Mouse (Mus musculus): ENCODE data around the gene Hells. TPM values are rescaled to one million over a fixed set of nuclear protein-coding genes. Genes with fewer than 3 reads are reported as not detected.
A peak's percentile ranks its signal among the peaks of the same experiment; 100 is the strongest.

Hells gene
- total RNA-seq, 1 experiment, result 190 TPM

DNA sequence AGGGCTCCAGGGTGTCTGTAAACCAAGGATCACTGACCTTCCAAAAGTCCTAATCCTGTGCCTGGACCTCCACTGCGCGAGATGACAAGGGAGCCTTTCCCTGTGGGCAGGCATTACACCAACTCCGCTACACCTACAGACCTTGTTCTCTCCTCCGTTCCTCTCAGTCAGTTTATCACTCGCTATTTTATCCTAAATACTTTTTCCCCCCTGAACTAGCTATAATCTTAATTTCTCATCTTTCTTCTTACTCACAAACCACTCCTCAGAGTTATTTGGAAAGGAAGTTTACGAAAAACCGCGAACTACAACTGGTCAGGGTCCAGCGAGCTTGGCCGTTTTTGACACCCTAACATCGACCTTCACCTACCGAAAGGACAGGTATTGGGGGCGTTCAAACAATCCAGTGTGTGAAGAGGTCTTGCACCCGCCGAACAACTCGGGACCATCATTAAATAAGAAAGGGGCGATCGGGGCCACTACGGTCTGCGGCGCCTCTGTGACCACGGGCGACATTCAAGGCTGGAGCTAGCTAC is 395 bp upstream of the Hells start:
- Histone ChIP-seq H3K9ac (ENCODE audit: insufficient read depth, low read depth, low read length, poor library complexity, severe bottlenecking) (peak overlapping the region; percentile 88), H3K36me3 (ENCODE audit: control insufficient read depth, insufficient read depth, low read length, poor library complexity, severe bottlenecking) (peaks cover 13% of the 10 kb centered on the region), H3K9me3 (ENCODE audit: control insufficient read depth, insufficient read depth, low read depth, low read length) (no peaks in the 10 kb centered on the region), H3K4me3 (ENCODE audit: insufficient read depth in 1 of 2, low read depth in 1 of 2, low read length in 2 of 2, poor library complexity in 1 of 2, severe bottlenecking in 1 of 2) (peak overlapping the region; percentile 89 to 93), H3K27ac (ENCODE audit: insufficient read depth, low read depth, low read length, poor library complexity, severe bottlenecking) (peak overlapping the region; percentile 65), H3K4me1 (ENCODE audit: control insufficient read depth in 2 of 2, insufficient read depth in 2 of 2, low read length in 2 of 2, poor library complexity in 1 of 2) (peaks cover 6 to 8% of the 10 kb centered on the region in 2 experiments)
- no peak for DNase-seq (ENCODE audit: low read depth, low spot score)
- in situ Hi-C loops (cut with MboI; ENCODE audit: low sequenced_read_pairs in 2 of 2, unreplicated experiment in 2 of 2), result no loop called here
- TF ChIP-seq MAFK (IDR thresholded peaks at IDR 0.05; ENCODE audit: insufficient read depth, low read depth, low read length), result no peak
- no peak for TF ChIP-seq ZC3H11A (IDR thresholded peaks at IDR 0.05; ENCODE audit: borderline replicate concordance, low read depth, low read length)
- no peak for TF ChIP-seq HCFC1 (IDR thresholded peaks at IDR 0.05; ENCODE audit: borderline replicate concordance, insufficient read depth, low read length)
- TF ChIP-seq ZNF384 (IDR thresholded peaks at IDR 0.05; ENCODE audit: low read depth, low read length), result no peak
- no peak for TF ChIP-seq CHD2 (IDR thresholded peaks at IDR 0.05; ENCODE audit: low read depth, low read length)

DNA sequence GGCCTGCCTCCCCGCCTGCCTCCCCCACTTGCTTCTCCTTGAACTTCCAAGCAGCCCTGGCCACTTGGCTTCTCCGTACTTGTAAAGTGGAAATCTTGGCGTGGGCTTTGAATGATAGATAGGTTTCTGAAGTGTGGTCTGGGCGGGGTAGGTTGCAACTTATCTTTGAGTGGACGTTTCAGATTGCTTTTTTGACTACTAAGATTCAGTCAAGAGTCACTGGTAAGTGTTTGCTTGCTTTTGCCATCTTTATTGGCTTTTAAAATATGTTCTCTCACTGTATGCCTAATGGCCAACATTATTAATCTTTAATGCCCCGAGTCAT is 813 bp downstream of the Hells start:
- TF ChIP-seq ZNF384 (IDR thresholded peaks at IDR 0.05; ENCODE audit: low read depth, low read length), result no peak
- in situ Hi-C loops (cut with MboI; ENCODE audit: low sequenced_read_pairs in 2 of 2, unreplicated experiment in 2 of 2), result no loop called here
- Histone ChIP-seq H3K27ac (ENCODE audit: insufficient read depth, low read depth, low read length, poor library complexity, severe bottlenecking) (peak overlapping the region; percentile 88; the same call in 1 of the 2 replicates), H3K36me3 (ENCODE audit: control insufficient read depth, insufficient read depth, low read length, poor library complexity, severe bottlenecking) (peaks cover 20% of the 10 kb centered on the region), H3K9me3 (ENCODE audit: control insufficient read depth, insufficient read depth, low read depth, low read length) (no peaks in the 10 kb centered on the region), H3K9ac (ENCODE audit: insufficient read depth, low read depth, low read length, poor library complexity, severe bottlenecking) (peak overlapping the region; percentile 99), H3K4me1 (ENCODE audit: control insufficient read depth in 2 of 2, insufficient read depth in 2 of 2, low read length in 2 of 2, poor library complexity in 1 of 2) (peaks cover 6 to 8% of the 10 kb centered on the region in 2 experiments), H3K4me3 (ENCODE audit: insufficient read depth in 1 of 2, low read depth in 1 of 2, low read length in 2 of 2, poor library complexity in 1 of 2, severe bottlenecking in 1 of 2) (peak overlapping the region; percentile 89 to 93)
- DNase-seq (ENCODE audit: low read depth, low spot score), result no peak

DNA sequence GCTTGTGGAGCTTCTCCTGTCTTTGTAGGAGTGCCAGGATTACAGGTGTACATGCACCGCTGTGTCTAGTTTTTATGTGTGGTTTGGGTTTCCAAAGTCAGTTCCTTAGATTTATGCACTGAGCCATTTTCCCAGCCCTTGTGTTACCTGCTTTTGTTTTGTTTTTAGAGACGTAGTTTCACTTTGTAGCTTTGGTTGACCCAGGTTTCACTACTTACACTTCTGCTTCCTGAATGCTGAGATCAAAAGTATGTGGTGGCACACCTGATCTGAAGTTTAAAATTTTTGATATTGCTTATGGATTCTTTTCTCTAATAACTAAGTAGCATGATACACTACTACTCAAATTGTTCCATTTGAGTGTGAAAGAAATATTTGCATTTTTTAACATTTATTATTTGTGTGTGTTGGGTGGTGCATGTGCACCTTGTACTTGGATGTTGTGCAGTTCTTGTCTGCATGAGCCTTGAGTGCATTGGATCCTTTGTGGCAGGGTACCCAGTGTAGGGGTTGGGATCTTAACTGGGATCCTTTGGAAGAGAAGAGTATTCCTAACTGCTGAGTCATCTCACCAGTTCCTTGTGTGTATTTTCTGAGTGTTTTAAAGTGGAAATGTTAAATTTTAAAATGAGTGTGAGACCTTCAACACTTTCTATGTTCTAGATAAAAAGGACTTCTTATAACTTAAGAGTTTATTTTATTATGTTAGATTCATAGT is 14.0 kb downstream of the Hells start:
- TF ChIP-seq CHD2 (IDR thresholded peaks at IDR 0.05; ENCODE audit: low read depth, low read length) (no peak), MAFK (IDR thresholded peaks at IDR 0.05; ENCODE audit: insufficient read depth, low read depth, low read length) (no peak), HCFC1 (IDR thresholded peaks at IDR 0.05; ENCODE audit: borderline replicate concordance, insufficient read depth, low read length) (no peak), ZNF384 (IDR thresholded peaks at IDR 0.05; ENCODE audit: low read depth, low read length) (no peak), ZC3H11A (IDR thresholded peaks at IDR 0.05; ENCODE audit: borderline replicate concordance, low read depth, low read length) (no peak)
- Histone ChIP-seq H3K27ac (ENCODE audit: insufficient read depth, low read depth, low read length, poor library complexity, severe bottlenecking) (no peak overlapping the region), H3K9me3 (ENCODE audit: control insufficient read depth, insufficient read depth, low read depth, low read length) (no peaks in the 10 kb centered on the region), H3K4me1 (ENCODE audit: control insufficient read depth in 2 of 2, insufficient read depth in 2 of 2, low read length in 2 of 2, poor library complexity in 1 of 2) (no peaks in the 10 kb centered on the region), H3K9ac (ENCODE audit: insufficient read depth, low read depth, low read length, poor library complexity, severe bottlenecking) (no peak overlapping the region), H3K36me3 (ENCODE audit: control insufficient read depth, insufficient read depth, low read length, poor library complexity, severe bottlenecking) (peaks cover 41% of the 10 kb centered on the region), H3K4me3 (ENCODE audit: insufficient read depth in 1 of 2, low read depth in 1 of 2, low read length in 2 of 2, poor library complexity in 1 of 2, severe bottlenecking in 1 of 2) (no peak overlapping the region)
- DNase-seq (ENCODE audit: low read depth, low spot score), result no peak
- in situ Hi-C loops (cut with MboI; ENCODE audit: low sequenced_read_pairs in 2 of 2, unreplicated experiment in 2 of 2), result no loop called here

DNA sequence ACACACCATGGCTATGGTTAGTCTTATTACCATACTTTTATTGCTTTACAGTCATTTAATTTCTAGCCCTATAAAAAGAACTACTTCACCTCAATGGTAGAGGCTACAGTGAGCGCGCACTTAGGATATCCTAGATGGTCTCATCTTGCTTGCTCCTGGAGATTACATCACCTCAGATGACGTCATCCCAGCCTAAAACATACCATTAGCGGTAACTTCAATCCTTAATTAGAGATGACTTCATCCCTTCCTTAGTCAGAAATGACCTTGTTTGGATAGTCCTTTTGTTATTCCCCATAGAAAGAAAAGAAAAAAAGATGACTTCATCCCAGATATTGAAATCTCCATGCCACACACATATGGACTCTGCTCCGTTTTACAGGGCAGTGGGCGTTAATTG is 40.0 kb downstream of the Hells start:
- TF ChIP-seq ZNF384 (IDR thresholded peaks at IDR 0.05; ENCODE audit: low read depth, low read length) (no peak), CHD2 (IDR thresholded peaks at IDR 0.05; ENCODE audit: low read depth, low read length) (no peak), HCFC1 (IDR thresholded peaks at IDR 0.05; ENCODE audit: borderline replicate concordance, insufficient read depth, low read length) (no peak), MAFK (IDR thresholded peaks at IDR 0.05; ENCODE audit: insufficient read depth, low read depth, low read length) (no peak), ZC3H11A (IDR thresholded peaks at IDR 0.05; ENCODE audit: borderline replicate concordance, low read depth, low read length) (no peak)
- Histone ChIP-seq H3K4me1 (ENCODE audit: control insufficient read depth in 2 of 2, insufficient read depth in 2 of 2, low read length in 2 of 2, poor library complexity in 1 of 2) (no peaks in the 10 kb centered on the region), H3K4me3 (ENCODE audit: insufficient read depth in 1 of 2, low read depth in 1 of 2, low read length in 2 of 2, poor library complexity in 1 of 2, severe bottlenecking in 1 of 2) (no peak overlapping the region), H3K9me3 (ENCODE audit: control insufficient read depth, insufficient read depth, low read depth, low read length) (no peaks in the 10 kb centered on the region), H3K27ac (ENCODE audit: insufficient read depth, low read depth, low read length, poor library complexity, severe bottlenecking) (no peak overlapping the region), H3K36me3 (ENCODE audit: control insufficient read depth, insufficient read depth, low read length, poor library complexity, severe bottlenecking) (peaks cover 15% of the 10 kb centered on the region), H3K9ac (ENCODE audit: insufficient read depth, low read depth, low read length, poor library complexity, severe bottlenecking) (no peak overlapping the region)
- in situ Hi-C loops (cut with MboI; ENCODE audit: low sequenced_read_pairs in 2 of 2, unreplicated experiment in 2 of 2), result no loop called here
- no peak for DNase-seq (ENCODE audit: low read depth, low spot score)

All from ES-E14 (cell line).